Mouse (Mus musculus) gastrocnemius, postnatal 4 days (tissue): ENCODE measurements around the gene Clmp. TPM values are rescaled to one million over a fixed set of nuclear protein-coding genes. Genes with fewer than 3 reads are reported as not detected.

ENCODE experiments used
- DNase-seq, 2 experiments: peaks; one replicate each; pipeline ENCODE4 v3.0.0; 2021 to 2022; ENCODE audit warnings: low spot score in 2 of 2, mixed read lengths in 2 of 2
- long read RNA-seq, 2 experiments: library from polyadenylated mRNA; stranded (forward); transcript quantifications; one replicate each; pipeline ENCODE4 v2.0.0; 2021
- total RNA-seq, 2 experiments: library from RNA; stranded (reverse); gene quantifications; 2 replicates each; pipeline ENCODE4 v1.2.3; 2021

Gene Clmp
- 10 to 100 TPM; 31.1 to 31.8 TPM for total RNA-seq
- long read RNA-seq, experiment 1, full-length matches to known transcripts: 28 of 36 reads
- long read RNA-seq, experiment 1, partial matches to known transcripts: 3 of 36 reads
- long read RNA-seq, experiment 1, other reads (novel, unspliced or antisense): 5 of 36 reads
- long read RNA-seq, experiment 2, full-length matches to known transcripts: 33 of 40 reads
- long read RNA-seq, experiment 2, partial matches to known transcripts: 5 of 40 reads
- long read RNA-seq, experiment 2, other reads (novel, unspliced or antisense): 2 of 40 reads

DNA sequence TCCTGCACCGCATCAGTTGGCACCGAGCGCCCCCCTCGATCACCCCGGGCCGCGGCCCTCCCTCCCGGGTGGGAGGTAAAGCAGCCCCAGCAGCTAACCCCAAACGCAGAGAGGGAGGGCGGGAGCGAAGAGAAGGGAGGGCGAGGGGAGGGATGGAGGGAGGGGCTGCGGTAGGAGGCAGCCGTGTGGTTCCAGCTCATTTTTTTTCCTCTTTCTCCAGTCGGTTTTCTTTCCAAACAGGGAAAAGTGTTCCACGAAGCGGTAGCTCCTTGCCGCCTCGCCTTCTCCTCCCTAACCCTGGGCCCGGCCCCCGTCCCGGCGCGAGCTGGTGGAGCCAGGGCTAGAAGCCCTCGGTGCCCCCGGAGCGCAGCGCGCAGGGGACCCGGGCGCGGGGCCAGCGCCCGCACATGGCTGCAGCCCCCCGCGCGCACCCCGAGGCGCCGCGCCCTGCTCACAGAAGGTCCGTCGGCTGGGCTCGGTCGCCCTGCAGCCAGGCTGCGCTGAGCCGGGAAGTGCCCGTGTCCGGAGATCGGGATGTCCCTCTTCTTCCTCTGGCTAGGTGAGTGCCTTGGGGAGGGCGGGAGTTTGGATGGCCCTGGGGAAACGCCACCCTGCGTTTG, at the start of gene Clmp:
TSS of gene Clmp (plus strand) at position 162 of the 620 bp plus-strand sequence.
- peak; percentile 32 to 59 for DNase-seq

DNA sequence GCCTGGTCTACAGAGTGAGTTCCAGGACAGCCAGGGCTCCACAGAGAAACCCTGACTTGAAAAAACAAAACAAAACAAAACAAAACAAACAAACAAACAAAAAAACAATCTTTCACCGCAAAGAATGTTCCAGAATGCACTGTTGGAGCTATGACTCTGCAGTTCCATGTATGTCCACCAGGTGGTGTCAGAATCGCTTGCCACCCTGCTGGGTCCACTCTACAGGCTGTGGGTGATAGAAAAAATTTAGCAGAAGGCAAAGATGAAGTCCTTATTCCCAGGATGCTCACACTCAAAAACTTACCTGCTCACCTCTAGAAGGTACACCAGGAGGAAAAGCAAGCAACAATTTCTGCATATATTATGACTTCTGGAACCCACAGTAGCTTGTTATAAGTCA, 49.7 kb upstream of the Clmp start:
- DNase-seq: peak; percentile 54 to 65

DNA sequence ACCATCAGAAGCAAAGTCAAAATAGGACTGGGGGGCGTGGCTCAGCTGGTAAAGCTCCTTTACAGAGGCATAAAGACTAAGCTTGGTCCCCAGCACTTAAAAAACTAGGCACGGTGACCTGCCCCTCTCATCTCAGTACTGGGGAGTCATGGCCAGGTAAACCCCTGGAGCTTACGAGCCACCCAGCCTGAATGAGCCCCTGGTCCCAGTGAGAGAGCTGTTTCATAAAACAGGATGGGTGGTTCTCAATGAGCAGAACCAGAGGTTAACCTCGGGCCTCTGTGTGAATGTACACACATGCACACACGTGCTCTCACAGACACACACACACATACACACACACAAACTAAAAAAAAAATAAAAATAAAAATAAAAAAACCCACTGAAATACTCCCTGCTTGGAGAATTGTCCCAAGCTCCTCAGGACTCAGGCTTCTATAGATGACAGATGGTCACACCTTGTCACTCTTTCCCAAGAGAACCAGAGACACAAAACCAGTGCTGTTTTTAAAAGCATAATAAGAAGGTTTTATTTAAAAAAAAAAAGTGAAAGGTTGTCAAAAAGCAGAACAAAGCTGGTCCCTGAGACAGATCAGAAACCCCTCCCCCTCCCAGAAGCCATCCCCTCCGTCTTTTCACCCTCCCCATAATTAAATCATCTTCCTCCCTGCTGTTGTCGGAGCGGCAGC, 47.9 kb upstream of the Clmp start:
- DNase-seq: no peak

DNA sequence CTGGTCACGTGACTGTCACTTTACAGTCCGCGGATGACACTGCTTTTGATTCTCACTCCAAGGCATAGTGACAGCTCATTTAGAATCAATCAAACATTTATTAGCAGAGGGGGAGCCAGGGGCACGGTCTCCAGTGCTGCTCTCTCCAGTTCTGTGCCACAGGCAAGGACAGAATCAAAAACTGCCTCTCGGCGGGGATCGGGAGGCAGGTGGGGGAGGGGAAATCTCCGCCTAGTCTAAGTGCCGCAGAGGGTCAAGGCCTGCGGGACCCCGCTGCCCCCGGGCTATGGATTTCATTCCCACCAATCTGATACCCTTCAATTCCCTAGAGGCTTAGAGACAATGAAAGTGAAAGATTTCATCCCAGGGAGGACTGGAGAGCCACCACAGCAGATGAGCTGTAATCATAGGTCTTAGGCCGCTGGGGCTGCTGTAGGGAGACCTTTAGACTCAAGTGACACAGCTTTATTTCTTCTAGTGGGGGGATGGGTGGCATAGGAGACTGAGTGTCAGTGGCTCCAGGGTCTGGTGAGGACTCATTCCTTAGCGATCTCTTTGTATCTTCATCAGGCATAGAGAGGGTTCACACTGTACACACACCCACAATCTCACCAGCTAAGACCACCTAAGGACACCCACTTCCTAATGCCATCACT, 47.2 kb upstream of the Clmp start:
- DNase-seq: peak in 1 of 2 experiments; percentile 46

DNA sequence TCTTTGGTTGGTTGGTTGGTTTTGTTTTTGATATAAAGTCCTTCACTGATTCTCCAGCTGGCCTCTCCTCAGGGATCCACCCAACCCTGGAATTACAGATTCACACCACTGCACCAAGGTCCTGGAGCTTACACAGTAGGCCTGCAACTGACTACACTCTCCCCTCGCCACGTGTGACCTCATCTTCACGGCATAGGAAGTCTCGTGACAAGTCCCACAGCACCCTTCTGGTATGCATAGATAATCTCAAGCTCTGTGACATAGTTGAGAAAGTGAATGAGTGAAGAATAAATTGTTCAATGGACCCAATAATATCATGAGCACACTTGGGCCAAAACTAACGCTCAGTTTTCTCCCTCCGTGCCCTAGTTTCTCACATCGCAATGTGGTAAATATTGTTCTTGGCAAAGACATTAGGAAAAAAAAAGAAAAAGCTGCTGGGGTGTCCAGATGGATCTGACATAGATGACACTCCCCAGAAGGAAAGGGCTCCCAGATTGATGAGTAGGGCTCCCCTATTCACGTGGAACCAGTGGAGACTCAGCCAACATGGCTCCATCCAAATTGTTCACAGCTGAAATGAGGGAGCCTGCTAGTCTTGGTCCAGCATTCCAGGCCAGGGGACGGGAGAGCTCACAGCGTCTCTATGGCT, 46.1 kb upstream of the Clmp start:
- DNase-seq: no peak

GRCm38 (mm10) chr9:40641318-40641717, 44.4 kb upstream of the Clmp start:
- DNase-seq: no peak

DNA sequence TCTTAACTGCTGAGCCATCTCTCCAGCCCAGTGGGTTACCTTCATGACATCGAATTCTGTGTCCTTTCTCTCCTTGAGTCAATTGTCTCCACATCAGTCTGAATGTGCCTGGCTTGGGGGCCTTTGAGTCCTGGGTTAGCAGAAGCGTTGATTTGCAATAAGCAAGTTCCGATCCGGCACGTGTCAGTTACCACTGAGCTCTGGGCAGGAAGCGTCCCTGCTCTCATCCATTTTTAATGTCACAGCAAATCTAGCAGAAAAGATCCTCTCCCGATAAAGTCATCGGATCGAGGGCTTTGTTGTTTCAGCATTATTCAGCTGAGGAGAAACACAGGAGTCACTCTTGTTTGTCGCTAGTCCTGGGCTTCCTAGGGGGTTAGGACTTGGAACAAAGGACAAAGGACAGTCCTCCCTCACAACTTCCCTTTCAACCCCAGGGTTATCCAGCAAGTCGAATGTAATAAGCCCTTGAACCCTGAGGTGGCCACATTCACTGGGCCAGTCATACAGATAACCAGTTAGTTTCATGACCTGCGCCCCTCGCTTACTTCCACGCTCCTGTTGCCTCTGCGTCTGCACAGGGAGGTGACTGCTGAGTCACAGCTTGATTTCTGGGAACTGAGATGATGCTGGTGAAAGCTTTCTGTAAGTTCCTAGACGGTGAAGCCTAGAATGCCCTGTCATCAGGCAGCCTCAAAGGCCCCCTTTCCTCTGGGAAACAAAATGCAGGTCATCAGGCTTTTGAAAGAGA, 43.1 kb upstream of the Clmp start:
- DNase-seq: no peak

DNA sequence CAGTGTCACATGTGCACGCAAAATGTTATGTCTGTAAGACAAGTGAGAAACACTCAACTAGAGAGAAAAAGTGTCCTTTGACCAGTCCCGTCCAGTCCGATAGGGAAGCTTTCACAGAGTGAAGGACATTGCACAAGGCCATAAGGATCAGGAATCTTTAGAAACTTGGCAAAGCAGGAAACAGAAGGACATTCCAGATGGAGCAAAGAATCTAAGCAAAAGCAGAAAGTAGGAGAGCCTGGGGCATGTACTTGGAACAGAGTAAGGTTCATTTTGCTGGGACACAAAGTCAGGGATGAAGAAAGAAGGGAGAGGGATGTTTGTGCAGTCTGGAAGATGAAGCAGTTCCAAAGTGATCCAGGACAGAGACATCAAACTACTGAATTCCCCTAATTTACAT, 36.3 kb upstream of the Clmp start:
- DNase-seq: no peak

DNA sequence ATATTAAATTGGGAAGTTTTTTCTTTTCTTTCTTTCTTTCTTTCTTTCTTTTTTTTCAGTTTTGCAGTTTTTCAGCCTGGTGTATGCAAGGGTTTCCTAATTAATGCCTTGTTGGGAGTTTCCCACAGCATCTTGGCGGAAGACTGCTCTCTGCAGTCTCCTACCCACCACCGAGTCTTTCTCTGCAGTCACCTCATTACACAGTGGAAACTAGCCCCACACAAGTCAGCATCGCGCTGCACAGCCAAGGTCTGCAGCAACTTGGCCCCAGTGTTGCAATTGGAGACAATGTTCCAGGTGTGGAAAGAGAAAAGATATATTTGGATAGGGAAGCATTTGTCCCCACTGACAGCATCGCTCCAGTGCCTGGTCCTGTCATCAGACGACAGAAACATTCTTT, 35.8 kb upstream of the Clmp start:
- no peak for DNase-seq

DNA sequence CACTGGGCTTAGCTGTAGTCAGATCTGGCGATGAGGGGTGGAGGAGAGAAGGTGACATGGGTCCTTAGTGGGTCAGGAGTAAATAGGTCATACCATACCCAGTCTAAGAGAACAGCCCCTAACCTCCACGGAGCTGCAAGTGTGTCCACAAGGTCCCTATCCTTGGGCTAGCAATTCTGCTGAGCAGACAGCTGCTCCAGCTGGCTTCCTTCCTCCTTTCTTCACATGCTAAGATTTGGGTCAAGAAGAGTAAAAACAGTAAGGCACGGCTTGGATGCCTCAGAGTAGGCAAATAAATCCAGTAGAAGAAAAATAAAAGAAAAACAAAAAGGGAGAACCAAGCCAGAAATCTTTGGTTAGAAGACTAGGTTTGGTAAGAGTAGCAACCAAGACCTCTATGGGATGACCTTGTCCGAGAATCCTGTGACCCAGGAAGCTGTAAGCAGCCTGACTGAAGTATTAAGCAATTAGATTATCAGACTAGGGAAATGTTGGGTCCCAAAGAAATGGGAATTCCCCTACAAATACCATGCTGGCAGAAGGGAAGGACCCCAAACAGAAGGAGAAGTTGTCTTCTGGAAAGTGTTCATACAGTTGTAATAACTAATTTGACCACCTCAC, 34.4 kb upstream of the Clmp start:
- DNase-seq: no peak

DNA sequence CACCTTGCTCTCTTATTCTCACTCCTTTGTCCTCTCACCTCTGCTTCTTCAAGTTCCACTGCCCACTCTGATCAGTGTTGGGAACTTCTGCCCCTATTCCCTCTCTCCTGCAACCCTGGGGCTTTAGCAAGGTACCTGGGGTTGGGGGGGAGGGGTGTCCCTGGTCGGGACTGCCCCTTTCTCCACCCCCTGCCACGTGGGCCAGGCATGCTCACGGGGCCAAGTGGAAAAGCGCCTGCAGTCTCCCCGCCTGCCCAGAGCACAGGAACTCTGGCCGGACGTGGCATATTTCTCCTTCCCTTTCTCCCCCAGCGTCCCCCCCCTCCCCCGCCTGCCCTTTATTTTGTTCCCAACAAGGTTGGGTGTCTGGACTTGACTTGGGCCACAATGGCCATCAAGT, 33.0 kb upstream of the Clmp start:
- DNase-seq: no peak

GRCm38 (mm10) chr9:40666190-40666803, 19.5 kb upstream of the Clmp start:
- no peak for DNase-seq

GRCm38 (mm10) chr9:40670313-40670712, 15.4 kb upstream of the Clmp start, which contains the start of gene Gm21915:
Gene Gm21915 (plus strand): TSS chr9:40670613.
- DNase-seq: no peak

DNA sequence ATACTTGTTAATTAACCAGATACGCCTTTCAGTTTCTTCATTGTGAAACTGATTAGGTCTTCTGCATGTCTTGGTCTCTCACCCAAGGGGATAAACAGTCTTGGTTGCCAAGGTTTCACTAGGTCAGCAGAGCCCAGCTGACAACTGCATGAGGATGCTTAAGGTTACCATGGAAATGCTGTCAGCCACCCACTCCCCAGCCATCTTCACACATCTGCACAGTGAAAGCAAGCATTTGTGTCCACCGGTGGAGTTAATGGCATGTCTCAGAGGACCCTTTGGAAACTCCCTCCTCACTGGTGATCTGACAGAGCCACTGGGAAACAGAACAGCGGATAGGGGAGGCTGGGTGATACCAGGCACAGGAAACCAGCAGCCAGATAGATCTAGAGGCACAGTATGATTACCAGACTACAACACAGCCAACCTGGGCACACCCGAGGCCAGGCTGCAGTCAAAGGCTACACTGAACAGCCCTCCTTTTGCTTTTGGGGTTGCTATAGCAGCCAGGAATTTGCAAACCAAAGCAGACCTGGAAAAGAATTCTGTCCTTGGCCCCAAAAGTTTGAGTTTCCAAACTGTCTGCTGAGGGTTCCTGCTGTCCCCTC, 14.3 kb upstream of the Clmp start:
- no peak for DNase-seq

DNA sequence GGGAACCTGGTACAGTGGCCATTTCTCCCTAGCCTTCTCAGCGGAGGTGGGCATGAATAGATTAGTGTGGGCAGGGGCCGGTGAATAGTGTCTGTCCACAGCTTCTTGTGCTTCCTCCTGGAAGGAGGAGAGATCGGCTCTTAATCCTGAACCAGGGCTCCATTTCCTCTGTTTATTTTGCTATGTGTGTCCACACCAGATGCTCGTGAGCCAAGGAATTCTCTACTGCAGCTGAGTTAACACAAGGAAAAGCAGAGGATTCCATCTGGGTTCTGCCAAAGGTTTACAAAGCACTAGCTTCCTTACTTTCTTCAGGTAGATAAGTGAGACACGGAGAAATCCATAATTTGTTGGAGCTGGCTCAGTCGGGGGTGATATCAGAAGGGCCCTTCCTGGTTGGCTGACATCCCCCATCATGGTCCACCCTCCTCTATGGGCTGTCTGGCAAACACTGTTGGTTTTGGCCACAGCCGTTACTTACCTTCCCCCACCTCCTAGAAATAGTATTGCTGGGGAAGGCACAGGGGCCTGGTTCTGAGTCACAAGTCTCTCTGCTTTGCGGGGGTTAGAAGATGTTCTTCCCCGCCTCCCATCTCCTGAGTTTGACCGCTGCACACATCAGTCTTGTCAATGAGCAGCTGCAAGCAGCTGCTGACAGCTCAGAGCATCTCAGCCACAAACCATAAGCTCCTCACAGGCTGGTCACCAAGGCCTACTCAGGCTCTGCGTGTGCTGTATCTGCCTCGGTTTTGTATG, 10.4 kb upstream of the Clmp start:
- no peak for DNase-seq

DNA sequence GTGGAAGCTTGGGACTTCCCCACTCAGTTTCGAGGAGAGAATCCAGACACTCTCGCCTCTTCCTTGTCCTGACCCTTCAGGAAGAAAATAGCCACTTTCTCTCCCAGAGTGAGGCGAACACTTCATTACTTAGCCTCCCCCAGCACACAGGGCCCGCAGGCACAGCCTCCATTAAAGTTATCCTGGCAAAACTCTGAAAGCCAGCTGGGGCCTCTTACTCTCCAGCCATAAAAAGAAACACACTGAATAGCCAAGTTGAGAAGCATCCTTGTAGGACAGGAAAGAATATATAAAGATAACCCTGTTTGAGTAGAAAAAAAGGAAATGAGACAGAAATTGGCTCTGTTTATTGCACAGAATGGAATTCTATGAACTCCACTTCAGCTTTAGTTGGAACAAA, 7.1 kb upstream of the Clmp start:
- DNase-seq: no peak

DNA sequence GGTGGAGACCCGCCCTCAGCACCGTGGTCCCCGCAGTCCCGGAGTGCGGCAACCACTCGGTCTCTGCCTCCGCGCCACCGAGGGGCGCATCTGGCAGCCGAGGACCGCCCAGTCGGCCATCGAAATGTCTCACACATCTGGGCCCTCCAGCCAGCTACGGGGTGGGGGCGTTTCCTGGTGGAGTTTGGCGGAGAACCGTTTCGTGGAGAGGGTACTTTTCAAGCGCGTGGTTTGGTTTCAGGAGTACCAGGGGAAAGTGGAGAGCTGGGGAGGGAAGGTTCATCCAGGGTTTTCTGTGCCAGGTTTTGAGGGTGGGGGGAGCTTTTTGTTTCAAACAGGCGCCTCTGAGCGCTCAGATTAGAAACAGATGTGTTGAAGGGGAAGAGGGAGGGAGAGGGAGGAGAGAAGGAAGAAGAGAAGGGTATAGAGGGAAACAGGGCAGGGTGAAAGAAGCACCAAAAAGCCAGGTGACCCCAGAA, 698 bp downstream of the Clmp start:
- DNase-seq: peak in 1 of 2 experiments; percentile 39

- DNase-seq: no peak
These were observed 1.3 kb downstream of the Clmp start for GRCm38 (mm10) chr9:40687053-40687452.
